Mouse (Mus musculus): Measurements from ENCODE around the gene Rbfox2.

DNA sequence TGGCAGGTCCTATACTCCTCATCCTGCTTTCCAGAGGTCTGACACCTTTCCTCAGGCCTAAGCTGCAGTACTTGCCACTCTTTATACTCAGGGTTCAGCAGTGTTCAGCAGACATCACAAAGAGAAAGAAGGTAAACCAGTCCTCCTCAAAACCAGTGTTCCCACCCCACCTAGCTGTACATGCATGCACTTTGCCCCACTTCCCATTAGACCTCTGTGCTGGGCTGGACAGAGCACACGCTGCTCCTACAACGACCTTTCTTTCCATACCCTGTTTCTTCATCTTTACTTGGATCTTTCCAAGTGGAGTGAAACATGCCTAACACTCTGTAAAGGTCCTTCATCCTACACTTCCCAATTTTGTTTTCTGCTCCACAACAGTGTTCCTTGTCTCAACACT is 110.8 kb downstream of the Rbfox2 start:
- TF ChIP-seq CTCF (IDR thresholded peaks at IDR 0.05; ENCODE audit: low read depth), result peak; percentile 30; the same call in 1 of the 2 replicates
- no peak for TF ChIP-seq EP300 (optimal IDR thresholded peaks at IDR 0.05)
